Mouse (Mus musculus) CD4-positive, CD25-positive, alpha-beta regulatory T cell, adult 4 months (primary cell): ENCODE results near the gene Arih1. TPM values are rescaled to one million over a fixed set of nuclear protein-coding genes. Genes with fewer than 3 reads are reported as not detected.

Experiments
- polyA plus RNA-seq, 2 experiments: library from polyadenylated mRNA; unstranded; fragments of 100-300 nt; shearing (Covaris generic); gene quantifications; one replicate each; pipeline ENCODE4 v1.2.1; 2017

Arih1 gene
- polyA plus RNA-seq, 2 experiments from 2014 or later, result 29.6 to 30.0 TPM

Other genes starting within 250 kb of the Arih1 start
- gene Adpgk, start 195.1 kb downstream of the Arih1 start, polyA plus RNA-seq, result 10 to 100 TPM in 1 of 2 experiments, 1 to 10 TPM in 1; 8.0 to 13.8 TPM
- 10 to 100 TPM; 15.7 to 18.1 TPM for gene Bbs4, start 133.1 kb downstream of the Arih1 start, polyA plus RNA-seq
- 10 to 100 TPM; 37.1 to 56.0 TPM for gene Hexa, start 52.9 kb upstream of the Arih1 start, polyA plus RNA-seq
- 1 to 10 TPM in 1 of 2 experiments, under 1 TPM in 1; 0.89 to 1.4 TPM for gene Tmem202, start 53.2 kb upstream of the Arih1 start, polyA plus RNA-seq
- gene Celf6, start 91.3 kb upstream of the Arih1 start, polyA plus RNA-seq, result not detected
- 10 to 100 TPM; 35.0 to 53.6 TPM for gene Parp6, start 130.7 kb upstream of the Arih1 start, polyA plus RNA-seq
- 1,000 to 10,000 TPM in 1 of 2 experiments, 100 to 1,000 TPM in 1; 810 to 1,266 TPM for gene Pkm, start 169.8 kb upstream of the Arih1 start, polyA plus RNA-seq
- gene Gramd2, start 193.5 kb upstream of the Arih1 start, polyA plus RNA-seq, result not detected